Mouse (Mus musculus): ENCODE measurements around the gene Mycbp2.
A peak's percentile ranks its signal among the peaks of the same experiment; 100 is the strongest.

Gene Mycbp2

DNA sequence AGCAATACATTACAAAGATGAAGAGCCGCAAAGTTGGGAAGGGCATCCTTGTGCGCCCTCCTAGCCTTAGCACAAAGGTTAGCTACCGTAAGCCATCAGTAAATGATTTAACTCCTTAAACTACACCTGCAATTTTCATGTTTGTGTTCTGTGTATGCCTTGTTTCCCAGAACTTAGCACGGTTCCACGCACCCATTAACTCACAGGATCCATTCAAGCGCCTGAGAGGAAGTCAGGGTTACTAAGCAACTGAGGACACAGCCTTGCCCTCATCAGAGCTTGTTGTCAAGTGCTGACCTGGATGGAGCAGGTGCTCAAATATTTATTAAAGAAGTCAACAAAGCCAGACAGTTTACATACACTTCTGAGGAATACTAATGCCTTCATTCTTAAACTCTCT, 244.4 kb downstream of the Mycbp2 start:
- no peak for DNase-seq (ENCODE audit: low read depth)

DNA sequence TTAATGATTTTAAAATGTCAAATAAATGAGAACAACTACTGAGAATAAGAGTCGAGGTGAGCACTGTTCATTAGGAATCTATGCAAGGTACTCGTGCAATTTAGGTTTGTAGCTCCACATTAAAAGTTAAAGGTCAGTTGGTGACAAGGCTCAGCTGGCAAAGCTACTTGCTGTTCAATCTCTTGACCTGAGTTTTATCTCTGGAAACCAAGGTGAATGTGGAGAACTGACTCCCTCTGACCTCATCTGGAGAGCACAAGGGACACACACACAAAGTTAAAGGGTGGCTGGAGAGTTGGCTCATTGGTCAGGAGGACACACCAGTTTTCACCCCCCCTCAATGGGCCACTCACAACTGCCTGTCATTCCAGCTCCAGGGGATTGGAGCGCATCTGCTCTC, 245.4 kb downstream of the Mycbp2 start:
- no peak for DNase-seq (ENCODE audit: low read depth)

DNA sequence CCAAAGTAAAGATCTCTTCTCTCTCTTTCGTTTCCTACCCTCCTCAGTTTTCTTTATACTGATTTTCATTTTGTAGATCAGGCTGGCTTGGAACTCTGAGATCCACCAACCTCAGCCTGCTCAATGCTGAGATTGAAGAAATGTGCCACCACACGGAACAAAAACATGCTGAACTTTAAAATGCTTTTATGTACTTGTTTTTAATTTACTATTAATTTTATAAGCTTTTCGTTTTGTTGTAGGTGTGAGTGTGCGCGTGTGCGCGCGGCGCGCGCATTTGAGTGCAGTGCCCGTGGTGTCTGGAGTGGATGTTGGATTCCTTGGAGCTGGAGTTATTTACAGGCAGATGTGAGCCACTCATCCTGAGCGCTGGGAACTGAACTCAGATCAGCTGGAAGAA, 246.3 kb downstream of the Mycbp2 start:
- DNase-seq (ENCODE audit: low read depth) = no peak

DNA sequence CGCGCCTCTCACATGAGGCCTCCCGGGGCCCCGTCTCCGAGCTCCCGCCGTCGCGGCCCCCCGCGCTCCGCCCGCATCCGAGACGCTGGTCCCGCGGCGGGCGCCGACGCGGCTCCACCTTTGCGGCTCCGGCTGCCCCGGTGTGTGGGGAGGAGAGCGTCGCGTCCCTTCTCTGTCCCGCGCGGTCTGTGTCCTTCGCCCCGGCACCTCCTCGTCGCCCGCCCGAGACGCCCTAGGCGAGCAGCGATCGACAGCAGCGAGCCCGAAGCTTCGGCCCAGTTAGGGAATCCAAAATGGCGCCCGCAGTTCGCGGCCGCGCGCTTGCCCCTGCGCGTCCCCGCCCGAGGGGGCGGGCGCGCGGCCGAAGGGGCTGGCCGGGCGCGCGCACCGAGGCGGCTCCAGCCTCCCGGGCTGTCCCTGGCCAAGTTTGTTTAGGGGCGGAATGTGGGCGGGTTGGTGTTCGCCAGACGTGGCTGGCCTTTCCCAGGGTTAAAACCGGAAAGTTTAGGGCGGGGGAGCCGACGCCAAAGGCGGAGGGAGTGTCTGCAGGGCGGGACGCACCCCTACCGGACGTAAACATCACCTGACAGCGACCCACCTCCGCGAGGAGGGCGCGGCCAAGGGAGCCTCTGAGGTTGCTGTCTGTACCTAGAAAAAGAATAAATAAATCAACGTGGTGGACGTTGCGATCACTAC, 247.2 kb downstream of the Mycbp2 start, which contains the start of gene Fbxl3:
TSS of gene Fbxl3 (minus strand) at position 329 of the 696 bp plus-strand sequence.
- peak; percentile 94 for DNase-seq (ENCODE audit: low read depth)

DNA sequence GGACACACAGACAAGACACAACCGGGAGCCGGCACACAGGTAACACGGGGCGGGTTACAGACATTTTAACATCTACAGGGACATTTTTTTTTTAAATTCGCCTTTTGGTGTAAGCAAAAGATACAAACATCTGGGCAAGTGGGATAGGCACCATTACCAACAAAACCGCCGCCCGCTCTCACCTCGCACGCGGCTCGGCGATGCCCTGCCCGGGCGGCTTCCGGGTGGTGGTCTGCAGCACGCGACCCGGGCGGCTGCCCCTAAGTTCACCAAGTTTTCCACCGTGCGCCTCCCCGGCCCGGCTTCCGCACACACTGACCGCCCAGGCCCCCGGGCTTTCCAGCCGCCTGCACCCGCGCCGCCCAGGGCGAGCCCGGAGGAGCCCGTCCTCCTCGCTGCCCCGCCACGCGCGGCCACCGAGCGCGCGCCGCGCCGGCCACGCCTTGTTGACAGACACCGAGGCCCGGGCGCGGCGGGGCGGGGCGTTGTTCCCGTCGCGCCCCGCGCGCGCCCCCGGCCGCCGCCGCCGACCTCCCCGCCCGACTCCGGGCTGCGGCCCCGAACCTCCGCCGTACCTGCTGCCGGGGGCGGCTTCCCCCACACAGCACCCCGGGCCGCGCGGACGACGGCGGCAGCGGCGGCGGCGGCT, 247.9 kb downstream of the Mycbp2 start:
- DNase-seq (ENCODE audit: low read depth) = peak; percentile 83

DNA sequence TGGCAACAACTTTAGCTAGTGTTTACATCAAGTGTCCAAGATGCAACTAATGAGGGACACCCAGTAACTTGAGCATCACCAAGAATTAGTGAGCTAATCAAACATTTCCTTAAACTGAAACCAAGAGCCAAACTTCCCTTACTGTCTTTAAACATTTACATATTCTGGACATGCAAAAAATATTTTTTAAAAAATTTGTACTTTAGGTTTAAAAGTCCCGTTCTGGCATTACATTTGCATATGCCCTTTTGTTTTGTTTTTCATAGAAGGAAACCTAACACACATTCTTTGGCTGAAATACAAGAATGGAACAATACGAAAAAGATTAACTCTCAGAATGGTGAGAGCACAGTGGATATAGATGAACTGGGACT, 248.4 kb downstream of the Mycbp2 start:
- no peak for DNase-seq (ENCODE audit: low read depth)

DNA sequence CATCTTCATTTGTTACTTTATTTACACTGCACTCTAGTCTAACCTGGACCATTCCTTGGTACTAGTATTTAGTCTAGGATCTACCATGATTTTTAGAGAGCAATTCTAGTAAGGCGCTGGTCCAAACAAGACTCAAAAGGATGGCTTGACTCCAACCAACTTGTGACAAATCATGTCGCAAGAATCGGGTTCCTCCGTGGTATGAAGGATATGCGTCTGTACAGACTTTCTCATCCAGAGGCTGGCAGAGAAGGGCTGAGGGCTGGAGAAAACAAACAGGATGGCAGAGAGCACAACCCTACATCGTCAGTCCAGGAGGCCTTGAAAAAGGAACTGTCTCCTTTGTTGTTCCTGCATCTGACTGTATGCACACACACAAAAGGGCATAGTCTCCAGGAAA, 250.0 kb downstream of the Mycbp2 start:
- no peak for DNase-seq (ENCODE audit: low read depth)

DNA sequence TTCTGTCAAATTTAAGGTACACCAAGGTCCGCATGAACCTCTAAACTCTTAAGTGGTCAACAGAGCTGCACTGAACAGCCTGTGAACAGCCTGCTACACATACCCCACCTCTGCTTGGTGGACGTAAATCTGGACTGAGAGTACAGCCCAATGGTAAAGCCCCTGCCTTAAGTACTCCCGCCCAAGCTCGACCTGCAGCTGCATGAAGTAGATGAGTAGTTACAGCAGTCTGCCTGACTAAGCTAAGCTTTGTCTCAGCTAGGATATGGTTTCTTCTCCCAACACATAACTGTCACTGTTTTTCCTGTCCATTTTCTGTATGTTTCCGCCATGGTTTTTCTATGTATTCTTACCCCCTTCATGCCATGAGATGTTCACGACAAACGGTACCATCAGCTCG, 250.8 kb downstream of the Mycbp2 start:
- DNase-seq (ENCODE audit: low read depth) = no peak

DNA sequence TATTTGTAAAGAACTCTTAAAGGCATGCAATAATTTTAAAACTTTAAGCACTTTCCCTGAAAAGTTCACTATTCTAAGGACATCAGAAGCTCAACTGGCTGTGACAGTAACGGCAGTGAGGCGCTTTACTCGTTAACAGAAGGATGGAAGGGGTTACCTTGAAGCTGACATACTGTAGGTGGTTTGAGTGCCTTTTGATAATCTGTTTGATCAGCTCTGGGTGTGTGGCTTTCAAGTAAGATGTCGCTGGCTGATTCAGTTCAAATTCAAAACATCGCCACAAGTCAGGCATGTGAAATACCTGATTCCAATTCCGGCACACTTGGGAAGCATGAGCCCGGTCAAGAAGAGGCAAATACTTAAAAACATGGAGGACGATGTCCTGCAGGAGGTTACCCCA, 251.6 kb downstream of the Mycbp2 start:
- peak; percentile 67 for DNase-seq (ENCODE audit: low read depth)

DNA sequence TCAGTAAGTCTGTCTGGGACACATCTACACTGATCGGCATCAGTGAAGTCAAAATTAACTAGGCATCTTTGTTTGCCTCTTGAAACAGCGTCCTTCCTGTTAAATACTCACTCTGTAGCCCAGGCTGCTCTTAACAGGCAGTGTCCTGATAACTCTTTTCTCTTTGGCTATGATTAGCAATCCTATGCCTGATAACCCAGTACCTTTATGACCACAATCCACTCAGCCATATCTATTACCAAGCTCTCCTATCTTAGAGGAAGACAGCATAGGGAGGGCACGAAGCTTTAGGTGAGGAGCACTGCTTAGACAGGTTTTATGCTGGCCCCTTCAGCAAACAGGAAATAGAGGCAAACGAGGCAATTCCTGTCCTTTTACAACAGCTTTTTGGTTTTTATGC, 252.9 kb downstream of the Mycbp2 start:
- peak; percentile 46 for DNase-seq (ENCODE audit: low read depth)

DNA sequence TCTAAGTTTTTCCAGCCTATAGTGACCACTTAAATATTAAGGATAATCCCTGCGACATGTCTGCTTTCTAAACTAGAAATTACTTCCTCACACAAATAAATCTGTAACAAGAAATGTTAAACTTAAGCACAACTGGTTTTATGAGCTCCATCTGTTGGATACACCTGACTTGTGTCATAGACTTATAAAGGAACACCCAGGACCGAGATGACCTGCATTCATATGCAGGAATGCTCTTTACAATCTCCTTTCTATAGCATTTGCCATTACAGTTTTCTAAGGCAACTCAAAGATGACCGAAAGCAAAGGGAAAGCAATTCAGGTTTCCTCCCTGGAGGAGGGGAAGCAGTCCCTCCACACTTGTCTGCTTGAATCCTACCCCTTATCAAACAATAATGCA, 253.4 kb downstream of the Mycbp2 start:
- no peak for DNase-seq (ENCODE audit: low read depth)

DNA sequence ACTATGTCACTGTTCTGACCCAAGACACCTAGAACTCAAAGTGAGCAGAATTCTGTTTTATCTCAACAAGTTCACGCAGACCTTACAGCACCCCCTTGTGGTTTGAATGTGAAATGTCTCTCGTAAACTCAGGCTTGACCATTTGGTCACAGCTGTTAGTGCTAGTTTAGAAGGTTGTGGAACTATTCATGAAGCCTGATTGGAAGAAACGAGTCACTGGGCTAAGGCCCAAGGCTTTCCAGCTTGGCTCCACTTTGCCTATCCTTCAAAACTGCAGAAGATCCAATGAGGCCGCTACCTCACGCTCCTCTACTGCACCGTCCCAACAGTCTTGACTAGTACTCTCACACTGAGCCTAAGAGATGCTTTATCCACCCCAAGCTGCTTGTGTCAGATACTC, 258.0 kb downstream of the Mycbp2 start:
- DNase-seq (ENCODE audit: low read depth) = peak; percentile 74

DNA sequence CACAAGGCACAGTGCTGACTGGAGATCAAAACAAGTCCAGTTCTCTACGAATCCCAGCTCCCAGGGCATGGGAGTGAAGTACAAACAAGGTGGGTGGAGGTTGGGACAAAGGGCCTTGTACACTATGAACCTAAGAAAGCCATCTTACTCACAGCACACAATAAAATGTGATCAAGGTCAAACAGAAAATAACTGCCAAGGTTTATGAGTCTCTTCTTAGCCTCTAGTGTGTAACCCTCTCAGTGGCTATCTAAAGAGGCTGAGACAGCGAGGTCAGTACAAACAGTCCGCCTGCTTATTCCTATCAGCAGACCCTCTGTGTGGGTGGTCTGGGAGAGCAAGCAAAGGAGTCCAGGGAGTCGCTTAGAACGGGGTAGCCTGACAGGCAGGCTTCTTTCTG, 258.8 kb downstream of the Mycbp2 start:
- DNase-seq (ENCODE audit: low read depth) = no peak

DNA sequence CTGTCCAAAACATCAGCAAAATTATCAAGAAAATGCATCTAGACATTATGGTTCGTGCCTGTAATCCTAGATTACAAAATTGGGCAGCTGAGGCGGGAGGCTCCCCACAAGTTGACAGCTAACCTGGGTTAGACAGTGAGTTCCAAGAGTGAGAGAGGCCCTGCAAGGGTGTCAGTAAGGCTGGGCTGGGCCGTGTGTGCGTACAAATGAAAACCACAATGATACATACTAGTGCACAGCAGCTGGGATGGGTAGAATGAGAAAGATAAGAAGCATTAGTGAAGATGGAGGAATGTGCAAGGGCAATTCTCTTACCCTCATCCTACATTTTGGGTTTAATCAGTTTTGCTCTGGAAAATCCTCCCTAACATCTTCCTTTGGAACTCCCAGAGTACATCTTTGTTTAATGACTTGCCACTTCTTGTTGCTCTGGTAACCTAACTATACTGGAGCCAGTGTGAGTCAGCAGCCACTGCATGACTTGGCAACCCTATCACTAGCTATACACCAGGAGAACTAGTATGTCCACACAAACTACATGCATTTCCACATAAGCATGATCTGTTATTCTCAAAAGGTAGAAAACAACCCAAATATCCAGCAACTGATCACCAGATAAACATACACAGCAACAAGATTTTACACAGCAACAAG, 259.8 kb downstream of the Mycbp2 start:
- no peak for DNase-seq (ENCODE audit: low read depth)

DNA sequence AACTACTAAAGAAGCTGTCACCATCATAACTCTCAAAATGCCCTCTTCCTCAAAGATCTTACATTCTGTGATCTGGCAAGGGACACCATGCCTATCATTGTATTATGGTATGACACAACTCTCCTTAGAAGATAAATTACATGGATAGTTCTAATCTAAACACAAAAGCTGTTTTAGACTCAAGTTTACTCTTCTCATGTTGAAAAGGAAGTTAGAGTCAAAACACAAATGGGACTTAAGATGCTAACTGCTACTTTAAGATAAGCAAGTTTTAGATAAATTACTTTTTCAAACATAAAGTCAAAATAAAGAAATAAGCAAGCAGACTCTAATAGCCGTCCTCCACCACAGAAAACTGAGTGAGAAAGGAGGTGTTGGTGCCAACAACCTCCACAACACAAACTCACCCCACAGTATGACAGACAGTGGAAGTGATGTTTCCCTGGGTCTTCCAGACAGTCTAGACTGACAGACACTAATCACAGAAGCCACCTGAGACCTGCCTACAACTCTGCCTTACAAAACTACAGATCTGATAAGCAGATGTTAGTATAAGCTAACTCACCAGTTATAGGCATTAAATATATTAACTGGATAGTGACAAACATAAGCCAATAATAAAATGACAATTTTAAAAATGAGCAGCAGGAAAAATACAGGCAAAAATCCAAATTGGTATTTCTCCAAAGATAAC, 260.6 kb downstream of the Mycbp2 start:
- DNase-seq (ENCODE audit: low read depth) = no peak

DNA sequence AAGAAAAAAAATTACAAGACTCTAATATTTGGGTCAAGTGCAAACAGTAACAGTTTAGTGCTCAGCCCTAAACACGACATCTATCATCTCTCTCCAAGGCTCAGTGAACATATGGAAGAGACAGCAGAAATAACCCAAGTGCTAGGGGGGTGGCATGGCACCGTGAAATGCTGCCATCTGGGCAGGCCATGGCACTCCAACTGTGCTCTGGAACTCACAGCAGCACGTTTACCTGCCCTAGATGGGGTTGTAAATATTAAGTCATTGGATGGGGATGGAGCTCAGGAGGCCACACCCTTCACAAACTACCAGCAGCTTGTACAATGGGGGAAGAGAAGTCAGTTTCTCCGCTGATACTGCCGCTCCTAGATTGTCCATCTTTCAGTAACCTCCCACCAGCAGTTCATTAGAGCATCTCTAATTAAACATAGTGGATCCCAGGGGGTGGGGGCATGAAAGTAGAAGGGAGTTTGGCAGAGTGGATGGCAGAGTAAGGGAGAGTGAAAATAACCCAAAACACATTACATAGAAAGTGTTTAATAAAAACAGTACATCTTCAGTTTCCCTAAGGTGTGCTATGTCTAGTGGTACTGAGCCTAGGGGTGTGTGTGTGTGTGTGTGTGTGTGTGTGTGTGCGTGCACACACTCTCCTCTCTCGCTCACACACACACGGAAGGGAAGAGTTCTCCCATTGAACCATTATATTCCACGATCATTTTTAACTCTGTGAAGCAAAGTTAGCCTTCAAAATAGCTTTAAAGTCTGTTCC, 267.2 kb downstream of the Mycbp2 start:
- no peak for DNase-seq (ENCODE audit: low read depth)

DNA sequence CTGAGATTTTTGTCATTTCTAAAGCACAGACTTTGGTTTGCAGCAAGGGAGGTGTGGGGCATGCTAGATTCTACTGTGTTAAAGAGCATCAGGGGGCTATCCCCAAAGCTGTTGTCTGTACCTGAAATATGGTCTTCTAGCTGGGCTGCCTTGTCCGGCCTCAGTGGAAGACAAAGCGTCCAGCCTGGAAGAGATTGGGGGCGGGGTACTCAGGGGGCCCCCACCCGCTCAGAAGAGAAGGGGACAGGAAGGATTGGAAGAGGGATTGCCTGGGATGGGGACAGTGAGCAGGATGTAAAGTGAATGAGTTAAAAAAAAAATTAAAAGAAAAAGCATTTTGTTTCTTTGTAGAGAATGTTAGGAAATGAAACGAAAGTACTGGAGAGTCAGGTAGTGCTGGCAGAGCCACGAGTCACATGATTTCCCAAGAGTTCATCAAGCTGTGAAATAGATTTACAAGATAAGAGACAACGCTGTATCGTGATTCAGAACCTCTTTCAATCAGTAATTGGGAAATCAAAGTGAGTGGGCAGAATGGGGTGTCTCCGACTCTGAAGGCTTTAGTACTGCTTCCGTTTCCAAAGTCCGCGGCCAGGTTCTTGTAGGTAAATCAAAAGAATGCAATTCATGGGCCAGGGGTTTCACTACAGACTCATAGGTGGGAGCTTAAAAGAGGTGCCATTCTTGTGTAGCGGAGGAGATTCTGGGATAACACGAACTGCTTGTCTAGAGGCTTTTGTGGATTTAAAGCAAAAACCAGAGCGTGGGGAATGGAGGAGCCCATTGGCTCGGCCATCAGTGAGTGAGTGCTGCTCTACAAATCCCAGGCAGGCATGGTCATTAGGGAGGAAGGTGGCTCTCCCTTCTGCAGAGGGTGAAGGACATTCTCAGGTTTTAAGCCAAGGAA, 268.4 kb downstream of the Mycbp2 start:
- DNase-seq (ENCODE audit: low read depth) = no peak

DNA sequence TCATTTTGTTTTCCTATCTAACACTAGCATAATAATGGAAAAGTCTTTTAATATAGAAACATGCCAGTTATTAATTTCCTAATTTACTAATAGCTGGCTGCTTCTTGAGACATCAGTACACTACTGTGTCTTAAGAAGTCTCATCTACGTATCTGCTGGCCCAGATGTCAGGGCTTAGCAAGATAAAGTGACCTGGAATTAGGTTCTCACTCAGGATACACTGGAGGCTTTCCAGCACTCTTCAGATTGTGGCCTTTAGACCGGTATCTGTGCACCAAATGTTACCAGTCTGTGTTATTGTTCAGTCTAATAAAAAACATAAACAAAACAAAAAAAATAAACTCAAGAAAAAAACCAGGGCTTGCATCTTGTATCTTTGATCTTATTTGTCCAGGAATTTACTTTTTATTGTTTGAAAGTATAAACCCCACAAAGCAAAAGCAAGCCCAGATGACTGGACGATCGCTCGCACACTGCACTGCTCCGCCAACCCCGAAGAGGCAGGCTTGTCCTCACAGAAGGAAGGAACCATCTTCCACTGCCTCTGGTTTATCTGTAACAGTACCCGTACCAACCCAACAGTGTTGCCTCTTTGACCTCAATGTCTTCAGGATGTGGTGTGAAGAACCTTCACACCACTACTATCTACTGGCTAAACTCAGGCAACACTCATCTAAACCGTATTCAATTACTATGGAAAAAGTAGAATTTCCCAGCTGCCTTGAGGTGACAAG, 269.2 kb downstream of the Mycbp2 start:
- DNase-seq (ENCODE audit: low read depth) = no peak

DNA sequence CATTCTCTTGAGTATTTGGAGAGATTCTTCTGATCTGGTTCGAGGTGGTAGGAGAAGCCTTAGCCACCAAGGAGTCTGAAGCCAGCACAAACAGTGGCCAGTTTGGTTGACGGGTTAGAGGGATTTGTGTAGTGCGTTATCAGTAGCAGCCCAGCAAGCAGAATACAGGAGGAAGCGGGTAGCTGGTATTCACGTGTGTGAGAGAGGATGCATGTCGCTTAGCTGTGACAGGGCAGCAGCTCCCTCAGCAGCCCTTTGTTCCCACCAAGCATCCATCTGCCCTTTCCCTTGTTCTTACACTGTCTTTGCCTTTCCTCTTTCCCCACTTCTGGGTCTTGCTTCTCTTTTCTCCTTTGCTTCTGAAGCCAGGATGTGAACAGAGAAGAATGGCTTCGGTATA, 271.4 kb downstream of the Mycbp2 start:
- no peak for DNase-seq (ENCODE audit: low read depth)

DNA sequence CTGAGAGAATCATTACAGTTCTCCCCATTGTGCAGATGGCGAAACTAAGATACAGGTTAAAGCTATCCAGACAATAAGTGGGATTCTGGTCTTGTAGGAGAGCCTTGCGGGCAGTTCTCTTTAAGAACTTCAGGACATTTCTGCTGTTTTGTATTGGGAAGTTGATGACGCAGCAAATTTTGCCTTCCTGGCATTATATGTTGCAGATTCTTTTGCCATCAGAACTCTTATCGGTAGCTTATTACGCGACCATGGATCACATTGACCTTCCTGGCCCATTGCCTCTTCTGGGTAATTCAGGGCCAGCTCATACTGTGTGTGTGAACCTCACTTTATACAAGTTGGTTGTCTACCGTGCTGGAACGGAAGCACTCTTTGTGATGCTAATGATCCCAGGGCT, 272.8 kb downstream of the Mycbp2 start:
- no peak for DNase-seq (ENCODE audit: low read depth)

Measured in naive thymus-derived CD4-positive, alpha-beta T cell, adult 2 months (primary cell).